Mouse (Mus musculus) heart, postnatal 36 days (tissue): Measurements from ENCODE around the gene Kdm8. TPM values are rescaled to one million over a fixed set of nuclear protein-coding genes. Genes with fewer than 3 reads are reported as not detected.

ENCODE experiments used
- DNase-seq, 2 experiments: peaks; one replicate each; pipeline ENCODE4 v3.0.0; 2021 to 2022
- intact Hi-C: fragments of 180-260 bp; cut with DNase I; formaldehyde crosslinking; loops from one replicate; pipeline ENCODE4 v1.15.1; 2025
- total RNA-seq, 2 experiments: library from RNA; stranded (reverse); gene quantifications; 2 replicates each; pipeline ENCODE4 v1.2.3; 2021

The Kdm8 gene
- total RNA-seq, 2 experiments from 2014 or later: 3.0 to 5.6 TPM

- DNase-seq: no peak
- intact Hi-C loops: no loop called here
Observed at GRCm38 (mm10) chr7:125451078-125451477, 6.6 kb downstream of the Kdm8 start.

GRCm38 (mm10) chr7:125453671-125454070 lies 9.2 kb downstream of the Kdm8 start:
- DNase-seq: no peak
- intact Hi-C loops: no loop called here

GRCm38 (mm10) chr7:125462200-125462599 lies 17.7 kb downstream of the Kdm8 start:
- DNase-seq: no peak

GRCm38 (mm10) chr7:125469937-125470336 lies 25.5 kb downstream of the Kdm8 start:
- intact Hi-C loops: loop anchor here (1.0 to 2.0 kb wide), 2 partner anchors 111 to 169 kb away; no protein-coding TSS in a partner anchor
- peak; percentile 73 to 75 for DNase-seq

More at GRCm38 (mm10) chr7:125462200-125462599, 17.7 kb downstream of the Kdm8 start:
- intact Hi-C loops: no loop called here

- DNase-seq: no peak
- intact Hi-C loops: loop anchor here (1.0 to 2.0 kb wide), 2 partner anchors 110 to 168 kb away; no protein-coding TSS in a partner anchor
Observed at GRCm38 (mm10) chr7:125470901-125471300, 26.4 kb downstream of the Kdm8 start.

- intact Hi-C loops: loop anchor here (1.0 to 2.0 kb wide), 3 partner anchors 19 to 167 kb away; partner anchors contain the start of genes Kdm8 and Nsmce1
- peak; percentile 82 to 83 for DNase-seq
Observed at GRCm38 (mm10) chr7:125471991-125472741, 27.7 kb downstream of the Kdm8 start.

- no peak for DNase-seq
- intact Hi-C loops: no loop called here
Observed at GRCm38 (mm10) chr7:125474535-125474934, 30.1 kb downstream of the Kdm8 start.

- peak; percentile 37 to 46 for DNase-seq
Observed at GRCm38 (mm10) chr7:125475601-125476251, 31.2 kb downstream of the Kdm8 start.

GRCm38 (mm10) chr7:125478391-125478984 lies 34.0 kb downstream of the Kdm8 start:
- DNase-seq: peak; percentile 21 to 40
- intact Hi-C loops: no loop called here

More at GRCm38 (mm10) chr7:125475601-125476251, 31.2 kb downstream of the Kdm8 start:
- intact Hi-C loops: no loop called here

GRCm38 (mm10) chr7:125480518-125480917 lies 36.0 kb downstream of the Kdm8 start:
- DNase-seq: no peak
- intact Hi-C loops: no loop called here

GRCm38 (mm10) chr7:125482339-125482738 lies 37.9 kb downstream of the Kdm8 start:
- intact Hi-C loops: no loop called here

GRCm38 (mm10) chr7:125482886-125483285 lies 38.4 kb downstream of the Kdm8 start:
- intact Hi-C loops: no loop called here
- no peak for DNase-seq

More at GRCm38 (mm10) chr7:125482339-125482738, 37.9 kb downstream of the Kdm8 start:
- DNase-seq: no peak

- DNase-seq: no peak
- intact Hi-C loops: no loop called here
Observed at GRCm38 (mm10) chr7:125484791-125485190, 40.3 kb downstream of the Kdm8 start.

- no peak for DNase-seq
- intact Hi-C loops: no loop called here
Observed at GRCm38 (mm10) chr7:125486121-125486630, 41.7 kb downstream of the Kdm8 start.

GRCm38 (mm10) chr7:125487126-125487525 lies 42.6 kb downstream of the Kdm8 start:
- DNase-seq: no peak

GRCm38 (mm10) chr7:125488706-125489105 lies 44.2 kb downstream of the Kdm8 start:
- no peak for DNase-seq
- intact Hi-C loops: no loop called here

More at GRCm38 (mm10) chr7:125487126-125487525, 42.6 kb downstream of the Kdm8 start:
- intact Hi-C loops: no loop called here

- DNase-seq: no peak
- intact Hi-C loops: loop anchor here (2.0 kb wide), 1 partner anchor 63 kb away; the partner anchor contains the start of gene Il4ra
Observed at GRCm38 (mm10) chr7:125489636-125490035, 45.2 kb downstream of the Kdm8 start.

- DNase-seq: peak; percentile 92 to 93
- intact Hi-C loops: loop anchor here (1.0 to 2.0 kb wide), 3 partner anchors 19 to 90 kb away; partner anchors contain the start of gene Il4ra
Observed at GRCm38 (mm10) chr7:125490947-125491735, 46.7 kb downstream of the Kdm8 start, which contains the start of gene Nsmce1. Gene Nsmce1, minus strand, starts transcription at chr7:125491596.

GRCm38 (mm10) chr7:125491760-125492159 lies 47.3 kb downstream of the Kdm8 start:
- intact Hi-C loops: loop anchor here (1.0 to 2.0 kb wide), 3 partner anchors 19 to 90 kb away; partner anchors contain the start of gene Il4ra
- DNase-seq: no peak

- intact Hi-C loops: no loop called here
- DNase-seq: no peak
Observed at GRCm38 (mm10) chr7:125492551-125492950, 48.1 kb downstream of the Kdm8 start.
